Mouse (Mus musculus): Measurements from ENCODE around the gene A630095N17Rik. TPM values are rescaled to one million over a fixed set of nuclear protein-coding genes. Genes with fewer than 3 reads are reported as not detected.

A630095N17Rik gene
- polyA plus RNA-seq, 1 experiment, result not detected

- Histone ChIP-seq H3K4me1 (replicated peaks; ENCODE audit: control insufficient read depth, insufficient read depth, low read length) (peaks cover 38% of the 10 kb centered on the region), H3K4me3 (ENCODE audit: control insufficient read depth, insufficient read depth, low read length) (peak overlapping the region; percentile 30), H3K27ac (ENCODE audit: control insufficient read depth, insufficient read depth, low read length) (no peak overlapping the region), H3K27me3 (ENCODE audit: control insufficient read depth, insufficient read depth, low read length) (no peaks in the 10 kb centered on the region), H3K36me3 (ENCODE audit: control insufficient read depth, insufficient read depth, low read length) (no peaks in the 10 kb centered on the region)
- DNase-seq, result peak; percentile 89
- TF ChIP-seq POLR2A (IDR thresholded peaks at IDR 0.05; ENCODE audit: control insufficient read depth, extremely low read depth, insufficient read depth, low read length, poor library complexity), result 0 out of 2 replicates have a peak, but pooled peaks have one; percentile 17
- peak; percentile 94 for TF ChIP-seq CTCF (IDR thresholded peaks at IDR 0.05; ENCODE audit: borderline replicate concordance, control insufficient read depth, extremely low read depth, insufficient read depth, low read length, poor library complexity)
- 4% methylated on average over 22 of the region's 22 CpGs for WGBS
Observed at GRCm38 (mm10) chr1:75251112-75251970, 19.4 kb upstream of the A630095N17Rik start.

DNA sequence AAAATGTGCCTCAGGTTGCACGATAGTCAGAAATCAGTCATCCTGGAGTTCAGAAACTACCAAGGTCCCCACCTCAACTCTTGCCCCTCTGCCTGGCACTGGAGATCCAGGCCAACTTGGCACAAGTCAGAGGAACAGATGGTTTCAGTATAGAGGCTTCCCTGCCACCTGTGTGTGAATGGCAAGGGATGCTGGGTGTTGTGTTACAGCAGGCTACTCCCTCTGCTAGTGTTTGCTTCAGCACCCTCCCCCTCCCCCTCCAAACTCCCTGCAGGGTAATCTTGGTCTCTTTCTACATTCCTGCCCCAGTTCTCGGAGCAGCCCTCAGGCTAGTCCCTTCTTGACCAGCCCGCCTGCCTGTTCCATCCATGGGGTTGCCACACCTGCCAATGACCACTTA is 18.6 kb upstream of the A630095N17Rik start:
- H3K36me3 ChIP-seq (ENCODE audit: control insufficient read depth, insufficient read depth, low read length), result no peaks in the 10 kb centered on the region
- TF ChIP-seq POLR2A (IDR thresholded peaks at IDR 0.05; ENCODE audit: control insufficient read depth, extremely low read depth, insufficient read depth, low read length, poor library complexity), result no peak
- TF ChIP-seq CTCF (IDR thresholded peaks at IDR 0.05; ENCODE audit: borderline replicate concordance, control insufficient read depth, extremely low read depth, insufficient read depth, low read length, poor library complexity), result no peak
- DNase-seq, result no peak
- 89% methylated on average over 3 of the region's 3 CpGs for WGBS
- no peak overlapping the region for H3K4me3 ChIP-seq (ENCODE audit: control insufficient read depth, insufficient read depth, low read length)
- H3K4me1 ChIP-seq (replicated peaks; ENCODE audit: control insufficient read depth, insufficient read depth, low read length), result peaks cover 37% of the 10 kb centered on the region
- H3K27ac ChIP-seq (ENCODE audit: control insufficient read depth, insufficient read depth, low read length), result no peak overlapping the region
- H3K27me3 ChIP-seq (ENCODE audit: control insufficient read depth, insufficient read depth, low read length), result no peaks in the 10 kb centered on the region

GRCm38 (mm10) chr1:75248041-75248772 is 16.3 kb upstream of the A630095N17Rik start:
- no peak overlapping the region for H3K4me3 ChIP-seq (ENCODE audit: control insufficient read depth, insufficient read depth, low read length)

DNA sequence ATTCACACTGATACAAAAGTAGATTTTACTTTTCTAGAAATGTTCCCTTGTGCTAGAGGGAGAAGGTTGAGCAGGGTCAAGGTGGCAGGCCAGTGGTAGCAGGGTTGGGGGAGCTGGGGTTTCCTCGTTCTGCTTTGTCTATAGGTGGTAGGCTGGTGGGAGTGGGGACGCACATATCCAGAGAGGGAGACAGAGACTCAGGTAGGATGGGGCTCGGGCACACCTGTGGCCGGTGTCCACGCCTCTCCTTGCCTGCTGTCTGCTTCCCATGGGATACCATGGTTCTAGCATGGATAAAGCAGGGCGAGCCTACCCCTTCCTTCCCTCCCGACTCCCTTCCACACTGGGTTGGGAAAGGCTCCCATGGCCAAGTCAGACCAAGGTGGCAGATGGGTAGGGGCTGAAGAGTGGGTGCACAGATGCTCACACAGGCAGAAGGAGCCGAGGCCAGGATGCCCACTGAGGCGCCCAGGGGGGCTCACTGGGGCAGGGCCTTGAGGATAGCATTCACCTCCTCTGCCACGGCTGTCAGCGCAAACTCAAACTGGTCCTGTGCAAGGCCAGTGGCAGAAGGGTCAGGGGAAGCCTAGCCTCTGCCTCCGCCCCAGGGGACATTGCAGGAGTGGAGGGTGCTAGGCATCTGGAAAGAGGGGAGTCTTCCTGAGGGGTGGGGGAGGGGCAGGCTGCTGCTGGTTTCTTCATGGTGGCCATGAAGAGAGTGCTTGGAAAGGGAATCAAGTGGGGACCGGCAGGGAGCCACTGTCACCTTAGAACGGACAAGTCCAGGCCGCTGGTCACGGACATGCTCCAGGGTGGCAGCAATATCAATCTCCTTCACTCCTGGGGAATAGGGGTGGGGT is 15.4 kb upstream of the A630095N17Rik start:
- peaks cover 22% of the 10 kb centered on the region for H3K4me1 ChIP-seq (replicated peaks; ENCODE audit: control insufficient read depth, insufficient read depth, low read length)
- H3K27ac ChIP-seq (ENCODE audit: control insufficient read depth, insufficient read depth, low read length), result no peak overlapping the region
- no peaks in the 10 kb centered on the region for H3K27me3 ChIP-seq (ENCODE audit: control insufficient read depth, insufficient read depth, low read length)
- no peak overlapping the region for H3K4me3 ChIP-seq (ENCODE audit: control insufficient read depth, insufficient read depth, low read length)
- no peak for DNase-seq
- WGBS, result 94% methylated on average over 16 of the region's 16 CpGs
- no peaks in the 10 kb centered on the region for H3K36me3 ChIP-seq (ENCODE audit: control insufficient read depth, insufficient read depth, low read length)
- no peak for TF ChIP-seq POLR2A (IDR thresholded peaks at IDR 0.05; ENCODE audit: control insufficient read depth, extremely low read depth, insufficient read depth, low read length, poor library complexity)
- TF ChIP-seq CTCF (IDR thresholded peaks at IDR 0.05; ENCODE audit: borderline replicate concordance, control insufficient read depth, extremely low read depth, insufficient read depth, low read length, poor library complexity), result no peak

More at GRCm38 (mm10) chr1:75248041-75248772, 16.3 kb upstream of the A630095N17Rik start:
- Histone ChIP-seq H3K27ac (ENCODE audit: control insufficient read depth, insufficient read depth, low read length) (no peak overlapping the region), H3K36me3 (ENCODE audit: control insufficient read depth, insufficient read depth, low read length) (no peaks in the 10 kb centered on the region), H3K27me3 (ENCODE audit: control insufficient read depth, insufficient read depth, low read length) (no peaks in the 10 kb centered on the region), H3K4me1 (replicated peaks; ENCODE audit: control insufficient read depth, insufficient read depth, low read length) (peaks cover 22% of the 10 kb centered on the region)
- TF ChIP-seq CTCF (IDR thresholded peaks at IDR 0.05; ENCODE audit: borderline replicate concordance, control insufficient read depth, extremely low read depth, insufficient read depth, low read length, poor library complexity) (no peak), POLR2A (IDR thresholded peaks at IDR 0.05; ENCODE audit: control insufficient read depth, extremely low read depth, insufficient read depth, low read length, poor library complexity) (no peak)
- 65% methylated on average over 9 of the region's 9 CpGs for WGBS
- DNase-seq, result no peak

DNA sequence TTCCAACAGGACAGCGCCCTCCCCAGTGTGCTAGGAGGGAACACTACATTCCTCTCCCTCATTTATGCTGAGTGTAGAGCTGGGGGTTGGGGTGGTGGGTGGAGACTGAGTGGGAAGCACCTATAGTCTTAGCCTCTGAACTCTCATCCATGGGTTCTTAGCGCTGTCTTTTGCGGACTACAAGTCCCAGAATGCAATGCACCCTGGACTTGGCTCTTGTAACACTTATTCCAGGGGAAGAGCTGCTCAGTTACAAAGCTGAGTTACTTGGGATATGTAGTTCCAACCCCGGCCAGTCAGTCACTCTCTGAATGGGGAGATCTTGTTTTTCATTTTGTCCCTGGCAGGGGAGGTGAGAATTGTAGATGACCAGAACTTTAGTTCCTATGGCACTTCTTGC is 12.9 kb upstream of the A630095N17Rik start:
- no peak overlapping the region for H3K27ac ChIP-seq (ENCODE audit: control insufficient read depth, insufficient read depth, low read length)
- peaks cover 9% of the 10 kb centered on the region for H3K4me1 ChIP-seq (replicated peaks; ENCODE audit: control insufficient read depth, insufficient read depth, low read length)
- H3K4me3 ChIP-seq (ENCODE audit: control insufficient read depth, insufficient read depth, low read length), result no peak overlapping the region
- DNase-seq, result no peak
- TF ChIP-seq POLR2A (IDR thresholded peaks at IDR 0.05; ENCODE audit: control insufficient read depth, extremely low read depth, insufficient read depth, low read length, poor library complexity), result no peak
- TF ChIP-seq CTCF (IDR thresholded peaks at IDR 0.05; ENCODE audit: borderline replicate concordance, control insufficient read depth, extremely low read depth, insufficient read depth, low read length, poor library complexity), result no peak
- H3K27me3 ChIP-seq (ENCODE audit: control insufficient read depth, insufficient read depth, low read length), result no peaks in the 10 kb centered on the region
- WGBS, result 76% methylated on average over 4 of the region's 4 CpGs
- H3K36me3 ChIP-seq (ENCODE audit: control insufficient read depth, insufficient read depth, low read length), result no peaks in the 10 kb centered on the region
